In genomic region chr2:136891068-136891950, GRCm38 (mm10) we compare ENCODE assay signal across 8 mouse cellular contexts. TPM values are rescaled to one million over a fixed set of nuclear protein-coding genes. Genes with fewer than 3 reads are reported as not detected.
A peak's percentile ranks its signal among the peaks of the same experiment; 100 is the strongest.
DNase-seq lines count a peak whose midpoint lies in the region; ATAC-seq lines count a peak whose summit lies in the region.

TSS of gene Slx4ip (plus strand) at chr2:136891218.
TSS of gene AL731706.1 (minus strand) at chr2:136891389.
TSS of gene Mkks (minus strand) at chr2:136891389.

- peak within 1 kb of the TSS; percentile 98 for H3K27ac ChIP-seq in heart, embryonic 10.5 days
- peak within 1 kb of the TSS; percentile 97 for H3K27ac ChIP-seq in kidney, embryonic 15.5 days

- H3K4me3 ChIP-seq in heart, embryonic 10.5 days: peak within 1 kb of the TSS; percentile 85
- peak within 1 kb of the TSS; percentile 89 for H3K4me3 ChIP-seq in kidney, embryonic 15.5 days (replicated peaks)

- H3K27me3 ChIP-seq in heart, embryonic 10.5 days (ENCODE audit: insufficient read depth, poor library complexity, severe bottlenecking): no peaks in the 10 kb centered on the region
- no peaks in the 10 kb centered on the region for H3K27me3 ChIP-seq in kidney, embryonic 15.5 days

- under 1% methylated on average over 49 of the region's 49 CpGs for WGBS in heart, embryonic 10.5 days
- under 1% methylated on average over 49 of the region's 49 CpGs for WGBS in kidney, embryonic 15.5 days

- no peaks in the 10 kb centered on the region for H3K9me3 ChIP-seq in heart, embryonic 10.5 days
- H3K9me3 ChIP-seq in kidney, embryonic 15.5 days (replicated peaks): no peaks in the 10 kb centered on the region

- H3K9ac ChIP-seq in kidney, embryonic 15.5 days: peak within 1 kb of the TSS; percentile 72

- H3K4me2 ChIP-seq in kidney, embryonic 15.5 days: peak within 1 kb of the TSS; percentile 56

- peak; percentile 88 for ATAC-seq in erythroblast, adult 5-6 weeks (replicated peaks; ENCODE audit: low FRiP score, poor library complexity, severe bottlenecking)
- peak; percentile 98 for ATAC-seq in kidney, embryonic 15.5 days (replicated peaks; ENCODE audit: low FRiP score)
- peak; percentile 86 for ATAC-seq in monocyte, adult 5-6 weeks (replicated peaks; ENCODE audit: insufficient number of reproducible peaks, low FRiP score, low TSS enrichment, poor library complexity, severe bottlenecking)

- H3K4me1 ChIP-seq in heart, embryonic 10.5 days: peaks cover 5% of the 10 kb centered on the region; the same call in 1 of the 2 replicates
- peaks cover 8% of the 10 kb centered on the region for H3K4me1 ChIP-seq in kidney, embryonic 15.5 days

- DNase-seq in B cell, adult 2 months: peak; percentile 99
- DNase-seq in brain, adult 2 months (ENCODE audit: low read depth, low spot score): peak; percentile 100
- DNase-seq in heart, embryonic 10.5 days (ENCODE audit: low spot score): peak; percentile 100
- DNase-seq in liver: peak; percentile 99
- peak; percentile 98 for DNase-seq in spleen, postnatal 4 days (ENCODE audit: low spot score in 2 of 2)

- H3K36me3 ChIP-seq in heart, embryonic 10.5 days: no peaks in the 10 kb centered on the region
- H3K36me3 ChIP-seq in kidney, embryonic 15.5 days: no peaks in the 10 kb centered on the region

RNA-seq across cellular contexts. Expression of gene Slx4ip, which starts in this region (rescaled TPM):
- total RNA-seq in erythroblast, adult 5-6 weeks (2015; ENCODE audit: low replicate concordance): 7.1 and 7.5 TPM in 2 replicates
- 7.5 and 11.3 TPM in 2 replicates for total RNA-seq in erythroblast, adult 5-6 weeks (2017; ENCODE audit: low replicate concordance)
- 4.9 and 5.9 TPM in 2 replicates for polyA plus RNA-seq in heart, embryonic 10.5 days (2016; fragmentation: Nextera tagmentation; extraction: Ambion mirVana)
- polyA plus RNA-seq in kidney, embryonic 15.5 days (2015; fragmentation: Nextera tagmentation; extraction: Ambion mirVana): 7.5 and 8.3 TPM in 2 replicates
- total RNA-seq in monocyte, adult 5-6 weeks (2017): 1.5 to 5.4 TPM (median 4.8 TPM) in 3 replicates

RNA-seq across cellular contexts. Expression of gene AL731706.1, which starts in this region (rescaled TPM):
- total RNA-seq in erythroblast, adult 5-6 weeks (2015; ENCODE audit: low replicate concordance): 3.6 TPM in 1 of 2 replicates, not detected in the other
- total RNA-seq in erythroblast, adult 5-6 weeks (2017; ENCODE audit: low replicate concordance): 2.4 TPM in 1 of 2 replicates, not detected in the other
- 29.2 and 39.2 TPM in 2 replicates for polyA plus RNA-seq in heart, embryonic 10.5 days (2016; fragmentation: Nextera tagmentation; extraction: Ambion mirVana)
- 30.7 and 38.3 TPM in 2 replicates for polyA plus RNA-seq in kidney, embryonic 15.5 days (2015; fragmentation: Nextera tagmentation; extraction: Ambion mirVana)
- total RNA-seq in monocyte, adult 5-6 weeks (2017): 0.75 to 13.1 TPM (median 5.0 TPM) in 3 replicates

RNA-seq across cellular contexts. Expression of gene Mkks, which starts in this region (rescaled TPM):
- 4.2 TPM in 2 replicates for total RNA-seq in erythroblast, adult 5-6 weeks (2015; ENCODE audit: low replicate concordance)
- 1.2 and 7.0 TPM in 2 replicates for total RNA-seq in erythroblast, adult 5-6 weeks (2017; ENCODE audit: low replicate concordance)
- polyA plus RNA-seq in heart, embryonic 10.5 days (2016; fragmentation: Nextera tagmentation; extraction: Ambion mirVana): 17.0 and 17.8 TPM in 2 replicates
- 14.0 and 14.1 TPM in 2 replicates for polyA plus RNA-seq in kidney, embryonic 15.5 days (2015; fragmentation: Nextera tagmentation; extraction: Ambion mirVana)
- 7.8 to 10.7 TPM (median 8.8 TPM) in 3 replicates for total RNA-seq in monocyte, adult 5-6 weeks (2017)

Comparison
In these comparisons a context has a peak if more than half of its experiments do, and no peak if none do; other contexts are left out.
1. Peak in every context shown above with its lines: DNase-seq, ATAC-seq, H3K4me3 ChIP-seq and H3K27ac ChIP-seq.